Mouse (Mus musculus): ENCODE data around the gene Gsg1l.

DNA sequence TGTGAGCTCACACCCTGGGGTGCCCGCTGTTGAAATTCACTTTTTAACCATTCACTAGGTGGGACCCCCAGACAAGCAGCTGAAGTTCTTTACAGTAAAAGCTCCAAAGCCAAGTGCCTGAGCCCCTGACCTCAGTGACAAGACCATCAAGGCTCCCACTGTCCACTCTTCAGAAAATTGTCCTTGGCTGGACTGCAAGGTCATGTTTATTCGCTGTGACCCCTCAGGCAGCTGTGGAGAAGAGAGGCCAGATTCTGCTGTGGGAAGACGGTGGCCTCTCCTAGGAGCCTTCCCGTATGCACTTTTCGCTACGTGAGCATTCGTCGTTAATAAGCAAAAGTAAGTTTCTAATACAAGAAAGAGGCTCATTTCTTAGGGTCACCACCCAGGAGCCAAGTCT, 102.6 kb downstream of the Gsg1l start:
- TF ChIP-seq CTCF (IDR thresholded peaks at IDR 0.05; ENCODE audit: extremely low read depth, insufficient read length, insufficient replicate concordance, low read depth, low read length) (no peak), POLR2A (IDR thresholded peaks at IDR 0.05; ENCODE audit: low read depth, low read length) (no peak)

All from small intestine, adult 2 months (tissue).